Mouse (Mus musculus) E14TG2a.4 (cell line): ENCODE results near the gene Ano1.

Experiments used
- CTCF ChIP-seq: conservative IDR thresholded peaks from 2 replicates; pipeline ENCODE4 v1.5.1; 2014; ENCODE audit warnings: low read length
- NANOG ChIP-seq: IDR thresholded peaks from 2 replicates; pipeline ENCODE4 v1.6.1; 2014; ENCODE audit warnings: borderline replicate concordance, low read length, mixed read lengths

DNA sequence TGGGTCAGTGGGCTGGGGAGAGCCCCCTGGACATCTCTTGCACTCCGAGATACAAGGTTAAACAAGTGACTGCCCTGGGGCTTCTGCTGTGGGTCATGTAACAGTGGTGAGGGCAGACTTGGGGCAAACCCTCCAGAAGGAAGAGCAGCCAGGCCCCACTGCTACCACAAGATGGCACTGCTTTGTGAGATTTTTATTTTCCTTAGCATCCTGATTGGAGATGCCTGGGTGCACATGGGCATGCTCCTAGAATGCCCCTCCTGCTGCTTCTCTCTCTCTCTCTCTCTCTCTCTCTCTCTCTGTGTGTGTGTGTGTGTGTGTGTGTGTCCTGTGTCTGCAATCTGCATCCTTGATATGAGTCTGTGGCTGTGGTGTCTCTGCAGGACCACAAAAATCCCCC is 46.7 kb upstream of the Ano1 start:
- TF ChIP-seq CTCF (peak; percentile 48), NANOG (no peak)
